Mouse (Mus musculus) fibroblast of lung, adult 2 months (primary cell): ENCODE data around the gene 6030408B16Rik.
A peak's percentile ranks its signal among the peaks of the same experiment; 100 is the strongest.

ENCODE experiments used
- DNase-seq: peaks from one replicate; pipeline ENCODE4 v3.0.0-alpha.2; 2011; ENCODE audit warnings: low read depth

6030408B16Rik gene

GRCm38 (mm10) chr15:101297988-101298387 lies 5.0 kb downstream of the 6030408B16Rik start:
- no peak for DNase-seq

- DNase-seq: no peak
Observed at GRCm38 (mm10) chr15:101298550-101298949, 5.5 kb downstream of the 6030408B16Rik start.

- no peak for DNase-seq
Observed at GRCm38 (mm10) chr15:101299480-101299960, 6.5 kb downstream of the 6030408B16Rik start.

GRCm38 (mm10) chr15:101300128-101300527 lies 7.1 kb downstream of the 6030408B16Rik start:
- no peak for DNase-seq

- no peak for DNase-seq
Observed at GRCm38 (mm10) chr15:101302201-101302600, 9.2 kb downstream of the 6030408B16Rik start.

GRCm38 (mm10) chr15:101303830-101304229 lies 10.8 kb downstream of the 6030408B16Rik start:
- DNase-seq: no peak

GRCm38 (mm10) chr15:101306459-101306858 lies 13.4 kb downstream of the 6030408B16Rik start:
- DNase-seq: no peak

GRCm38 (mm10) chr15:101308440-101309348 lies 15.7 kb downstream of the 6030408B16Rik start:
- DNase-seq: no peak

GRCm38 (mm10) chr15:101309493-101309892 lies 16.5 kb downstream of the 6030408B16Rik start:
- no peak for DNase-seq

GRCm38 (mm10) chr15:101311087-101311770 lies 18.2 kb downstream of the 6030408B16Rik start:
- no peak for DNase-seq

GRCm38 (mm10) chr15:101312006-101312405 lies 19.0 kb downstream of the 6030408B16Rik start:
- no peak for DNase-seq

GRCm38 (mm10) chr15:101315378-101315777 lies 22.4 kb downstream of the 6030408B16Rik start:
- no peak for DNase-seq

- DNase-seq: peak; percentile 77
Observed at GRCm38 (mm10) chr15:101315832-101316231, 22.8 kb downstream of the 6030408B16Rik start.

- DNase-seq: no peak
Observed at GRCm38 (mm10) chr15:101316279-101316912, 23.4 kb downstream of the 6030408B16Rik start.

- no peak for DNase-seq
Observed at GRCm38 (mm10) chr15:101316913-101317813, 24.2 kb downstream of the 6030408B16Rik start.

GRCm38 (mm10) chr15:101317814-101318500 lies 24.9 kb downstream of the 6030408B16Rik start:
- DNase-seq: no peak

GRCm38 (mm10) chr15:101318889-101319765 lies 26.1 kb downstream of the 6030408B16Rik start:
- no peak for DNase-seq

GRCm38 (mm10) chr15:101320010-101320617 lies 27.1 kb downstream of the 6030408B16Rik start:
- DNase-seq: no peak

- no peak for DNase-seq
Observed at GRCm38 (mm10) chr15:101320618-101321041, 27.6 kb downstream of the 6030408B16Rik start.
